In genomic region chr5:65842947-65843346, GRCm38 (mm10) we compare ENCODE assay signal across 20 mouse cellular contexts.
"Had no signal": no experiment of that assay in that cellular context is flagged by ENCODE, and none has a peak within 500 bp of the region (broad histone marks: within the 10 kb centered on the region; RNA-seq: fewer than 3 reads in every experiment).

No protein-coding gene starts in this region.

- H3K27me3 ChIP-seq: heart, embryonic 12.5 days; hindbrain, embryonic 13.5 days; hindbrain, embryonic 15.5 days; limb, embryonic 12.5 days; liver, embryonic 12.5 days; liver, embryonic 15.5 days had no signal

- H3K9ac ChIP-seq: heart, embryonic 12.5 days; hindbrain, embryonic 13.5 days; hindbrain, embryonic 15.5 days; limb, embryonic 12.5 days; liver, embryonic 12.5 days; liver, embryonic 15.5 days had no signal

- H3K4me3 ChIP-seq: heart, embryonic 10.5 days; heart, embryonic 12.5 days; hindbrain, embryonic 13.5 days; hindbrain, embryonic 15.5 days; layer of hippocampus, adult 2 months; limb, embryonic 10.5 days; limb, embryonic 12.5 days; liver, embryonic 12.5 days; liver, embryonic 15.5 days had no signal

- H3K9me3 ChIP-seq: heart, embryonic 10.5 days; heart, embryonic 12.5 days; hindbrain, embryonic 13.5 days; hindbrain, embryonic 15.5 days; limb, embryonic 10.5 days; limb, embryonic 12.5 days; liver, embryonic 12.5 days; liver, embryonic 15.5 days had no signal

- H3K36me3 ChIP-seq: heart, embryonic 10.5 days; heart, embryonic 12.5 days; hindbrain, embryonic 13.5 days; hindbrain, embryonic 15.5 days; limb, embryonic 10.5 days; limb, embryonic 12.5 days; liver, embryonic 12.5 days; liver, embryonic 15.5 days had no signal

- H3K4me1 ChIP-seq: hindbrain, embryonic 13.5 days; hindbrain, embryonic 15.5 days; limb, embryonic 12.5 days had no signal

- ATAC-seq: hindbrain, postnatal 0 days; intestine, postnatal 0 days; liver, embryonic 12.5 days had no signal

- DNase-seq: gastrocnemius, postnatal 14 days; gastrocnemius, postnatal 36 days; heart, adult 18-20 months; heart, postnatal 10 days; kidney, adult 18-20 months; kidney, adult 8-10 months; kidney, postnatal 10 days; kidney, postnatal 25 days; kidney, postnatal 4 days had no signal

- H3K4me2 ChIP-seq: heart, embryonic 12.5 days; hindbrain, embryonic 13.5 days; hindbrain, embryonic 15.5 days; limb, embryonic 12.5 days; liver, embryonic 12.5 days; liver, embryonic 15.5 days had no signal

- H3K27ac ChIP-seq: heart, embryonic 10.5 days; hindbrain, embryonic 13.5 days; hindbrain, embryonic 15.5 days; hindbrain, postnatal 0 days; layer of hippocampus, adult 2 months; limb, embryonic 10.5 days; limb, embryonic 12.5 days; liver, embryonic 12.5 days; liver, embryonic 15.5 days had no signal
